Mouse (Mus musculus) brain, embryonic 18.5 days (tissue): Measurements from ENCODE around the gene Cd2bp2.
A peak's percentile ranks its signal among the peaks of the same experiment; 100 is the strongest.

Experiments
- DNase-seq: peaks from one replicate; pipeline ENCODE4 v3.0.0-alpha.2; 2012; ENCODE audit warnings: low read depth, low spot score

The Cd2bp2 gene

DNA sequence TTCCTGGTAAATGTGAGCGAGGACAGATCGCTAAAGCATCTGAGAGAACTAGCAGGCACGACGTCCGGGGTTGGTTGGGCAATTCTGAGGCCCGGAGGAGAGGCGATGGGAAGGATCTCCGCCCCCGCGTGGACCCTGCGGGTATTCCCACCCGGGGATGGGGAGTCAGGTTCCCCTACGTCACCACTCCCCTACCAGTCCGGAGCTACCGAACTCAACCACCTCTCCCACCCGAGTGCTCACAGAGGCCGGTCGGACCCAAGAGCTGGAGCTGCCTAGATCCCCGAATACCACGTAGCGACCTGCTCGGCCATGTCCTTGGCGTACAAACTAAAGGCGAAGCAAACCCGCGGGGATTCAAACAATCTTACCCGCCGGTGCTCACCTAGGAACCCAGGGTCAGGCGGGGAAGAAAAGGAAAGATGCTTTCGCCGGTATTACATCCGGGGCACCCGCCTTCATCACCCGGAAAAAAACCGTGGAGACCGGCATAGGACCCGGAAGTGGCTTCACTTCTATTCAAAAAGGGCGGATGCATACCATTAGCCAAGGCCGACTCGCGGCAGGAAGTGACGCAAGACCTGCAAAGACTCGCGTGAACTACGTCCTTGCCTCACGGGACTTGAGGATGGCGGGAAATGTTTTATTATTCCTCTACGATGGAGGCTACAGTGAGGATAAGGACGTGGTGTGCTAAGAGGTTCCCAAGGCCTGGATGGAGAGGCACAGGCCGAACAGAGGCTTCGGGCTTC, at the start of gene Cd2bp2:
TSS of gene Cd2bp2 (minus strand) at position 507 of the 752 bp plus-strand sequence.
- DNase-seq = peak; percentile 97

DNA sequence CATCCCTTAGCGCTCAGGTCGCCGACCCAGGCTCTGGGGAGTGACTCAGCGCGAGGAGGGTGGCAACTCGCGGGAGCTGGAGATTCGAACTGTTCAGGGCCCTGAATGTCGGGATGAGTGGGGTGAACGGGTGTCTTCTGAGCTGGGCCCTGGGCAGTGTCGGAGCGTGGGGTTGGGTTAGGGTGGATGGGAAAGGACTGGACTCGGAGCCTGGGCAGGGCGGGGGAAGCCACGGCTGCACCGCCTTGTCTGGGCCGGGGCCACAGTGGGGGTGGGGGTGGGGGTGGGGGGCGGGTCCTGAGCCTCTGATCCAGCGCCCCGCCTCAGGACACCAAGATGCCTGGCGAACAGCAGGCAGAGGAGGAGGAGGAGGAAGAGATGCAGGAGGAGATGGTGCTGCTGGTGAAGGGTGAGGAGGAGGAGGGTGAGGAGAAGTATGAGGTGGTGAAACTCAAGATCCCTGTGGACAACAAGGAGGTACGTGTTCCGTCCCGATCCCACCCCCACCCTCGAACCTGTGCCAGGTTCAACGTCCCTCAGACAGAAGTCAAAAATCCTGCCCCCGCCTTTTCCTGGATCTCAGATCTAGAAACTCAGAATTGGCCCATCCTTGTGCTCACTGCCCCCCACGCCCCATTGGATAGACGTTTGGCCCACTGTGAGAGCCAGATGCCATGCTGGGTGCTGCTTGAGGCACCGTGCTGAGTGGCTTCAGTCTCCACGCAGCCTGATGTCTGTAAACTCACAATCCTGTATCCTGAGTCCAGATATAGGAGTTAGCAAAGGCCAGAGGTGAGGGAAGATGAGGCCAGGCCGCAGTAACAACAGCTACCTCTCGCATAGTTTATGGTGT, 49.0 kb upstream of the Cd2bp2 start:
- DNase-seq = no peak

DNA sequence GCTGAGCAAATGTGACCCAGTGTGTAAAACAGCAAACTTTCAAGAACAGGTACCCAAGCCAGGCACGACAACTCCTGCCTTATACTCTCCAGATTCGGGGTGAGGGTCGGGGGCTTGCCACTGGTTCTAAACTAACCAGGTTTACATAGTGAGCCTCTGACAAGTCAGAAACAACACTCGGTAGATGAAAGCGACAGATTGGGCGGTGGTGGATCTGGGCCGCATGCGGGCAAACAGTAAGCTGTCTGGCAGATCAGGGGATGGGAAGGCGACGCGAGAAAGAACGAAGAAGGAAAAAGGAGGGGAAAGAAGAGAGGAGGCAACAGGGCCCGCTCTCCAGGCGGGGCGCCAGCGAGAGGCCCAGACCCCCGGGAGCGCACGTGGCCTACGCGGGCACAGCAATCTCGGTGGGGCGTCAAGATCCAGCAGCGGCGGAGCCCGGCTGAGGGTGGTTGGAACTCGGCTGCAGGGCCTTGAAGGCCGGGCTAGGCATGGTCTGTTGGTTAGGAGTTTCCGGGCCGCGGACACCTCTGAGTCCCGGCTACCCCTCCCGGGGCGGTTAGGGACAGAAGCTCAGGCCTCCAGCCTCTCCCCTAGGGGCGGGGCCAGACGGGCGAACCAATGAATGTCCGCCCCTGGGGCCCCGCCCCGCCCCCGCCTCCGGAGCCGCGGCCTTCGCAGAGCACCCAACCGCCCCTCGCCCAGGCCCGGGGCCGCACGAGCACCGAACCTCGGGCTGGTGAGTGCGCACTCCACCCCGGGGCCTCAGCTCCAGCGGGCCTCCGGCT, 48.2 kb upstream of the Cd2bp2 start, which contains the start of gene Zfp771:
TSS of gene Zfp771 (plus strand) at position 405 of the 788 bp plus-strand sequence.
- peak; percentile 84 for DNase-seq

DNA sequence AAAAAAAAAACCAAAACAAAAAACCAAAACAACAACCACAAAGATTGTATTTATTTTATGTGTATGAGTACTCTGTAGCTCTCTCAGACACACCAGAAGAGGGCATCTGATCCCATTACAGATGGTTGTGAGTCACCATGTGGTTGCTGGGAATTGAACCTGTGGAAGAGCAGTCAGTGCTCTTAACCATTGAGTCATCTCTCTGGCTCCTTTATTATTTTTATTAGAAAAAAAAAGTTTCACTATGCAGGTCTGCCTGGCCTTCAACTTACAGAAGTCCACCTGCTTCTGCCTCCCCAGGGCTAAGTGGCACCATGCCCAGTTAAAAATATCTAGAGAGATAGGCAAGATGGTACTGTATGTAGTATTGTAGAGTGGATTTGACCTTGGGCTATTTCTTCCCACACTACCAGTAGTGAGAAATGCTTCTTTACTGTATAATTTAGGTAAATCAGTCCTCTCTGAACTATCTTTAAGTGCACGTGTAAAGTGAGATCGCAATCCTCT, 47.6 kb upstream of the Cd2bp2 start:
- no peak for DNase-seq

DNA sequence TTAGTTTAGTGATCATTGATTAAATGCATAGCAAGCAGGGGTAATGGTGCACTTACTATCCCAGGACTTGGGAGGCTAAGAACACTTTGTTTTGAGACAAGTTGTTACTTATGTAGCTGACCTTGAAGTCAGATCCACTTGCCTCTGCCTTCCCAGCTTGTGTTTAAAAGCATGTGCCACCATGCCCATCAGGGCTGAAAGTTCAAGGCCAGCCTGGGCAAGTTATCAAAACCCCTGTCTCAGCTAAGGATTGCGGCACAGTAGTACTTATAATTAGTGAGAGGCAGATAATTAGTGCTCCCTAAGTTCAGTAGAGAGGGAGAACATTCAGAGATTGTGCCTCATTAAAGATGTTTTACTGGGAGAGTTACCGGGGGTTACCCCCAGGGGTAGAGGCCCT, 38.9 kb upstream of the Cd2bp2 start:
- DNase-seq = no peak

DNA sequence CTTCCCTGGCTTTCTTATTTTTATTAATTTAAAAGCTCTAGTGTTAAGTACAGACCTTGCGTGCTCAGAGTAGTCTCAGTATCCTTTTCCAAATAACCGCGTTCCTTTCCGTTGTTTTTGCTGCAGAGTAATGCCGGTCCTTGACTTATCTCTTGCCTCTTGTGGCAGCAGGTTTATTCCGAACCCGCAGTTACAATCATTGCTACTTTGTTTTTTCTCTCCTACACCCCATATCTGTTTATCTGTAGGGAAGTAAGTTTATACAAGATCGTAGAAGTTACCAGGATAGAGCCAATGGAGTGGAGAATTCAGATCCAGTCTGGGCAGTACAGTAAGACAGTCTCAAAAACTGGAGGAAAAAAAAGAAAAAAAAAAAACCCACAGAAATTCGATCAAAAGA, 37.9 kb upstream of the Cd2bp2 start:
- no peak for DNase-seq

DNA sequence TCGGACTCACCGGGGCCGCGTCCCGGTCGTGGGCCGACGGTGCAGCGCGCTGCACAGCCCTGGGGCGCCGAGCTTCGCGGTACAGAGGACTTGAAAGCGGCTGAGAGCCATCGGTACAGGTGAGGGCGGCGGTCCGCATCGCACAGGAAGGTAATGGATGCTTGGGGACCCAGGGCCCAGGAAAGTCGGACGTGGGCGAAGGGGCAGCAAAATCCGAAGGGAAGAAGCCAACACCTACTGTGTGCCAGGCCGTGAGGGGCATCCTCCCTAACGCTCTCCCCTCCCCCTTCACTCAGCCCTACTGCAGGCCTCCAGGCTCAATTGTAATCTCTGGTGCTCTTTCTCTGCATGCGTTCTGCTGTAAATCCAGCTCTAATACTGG, 37.5 kb upstream of the Cd2bp2 start:
- no peak for DNase-seq

DNA sequence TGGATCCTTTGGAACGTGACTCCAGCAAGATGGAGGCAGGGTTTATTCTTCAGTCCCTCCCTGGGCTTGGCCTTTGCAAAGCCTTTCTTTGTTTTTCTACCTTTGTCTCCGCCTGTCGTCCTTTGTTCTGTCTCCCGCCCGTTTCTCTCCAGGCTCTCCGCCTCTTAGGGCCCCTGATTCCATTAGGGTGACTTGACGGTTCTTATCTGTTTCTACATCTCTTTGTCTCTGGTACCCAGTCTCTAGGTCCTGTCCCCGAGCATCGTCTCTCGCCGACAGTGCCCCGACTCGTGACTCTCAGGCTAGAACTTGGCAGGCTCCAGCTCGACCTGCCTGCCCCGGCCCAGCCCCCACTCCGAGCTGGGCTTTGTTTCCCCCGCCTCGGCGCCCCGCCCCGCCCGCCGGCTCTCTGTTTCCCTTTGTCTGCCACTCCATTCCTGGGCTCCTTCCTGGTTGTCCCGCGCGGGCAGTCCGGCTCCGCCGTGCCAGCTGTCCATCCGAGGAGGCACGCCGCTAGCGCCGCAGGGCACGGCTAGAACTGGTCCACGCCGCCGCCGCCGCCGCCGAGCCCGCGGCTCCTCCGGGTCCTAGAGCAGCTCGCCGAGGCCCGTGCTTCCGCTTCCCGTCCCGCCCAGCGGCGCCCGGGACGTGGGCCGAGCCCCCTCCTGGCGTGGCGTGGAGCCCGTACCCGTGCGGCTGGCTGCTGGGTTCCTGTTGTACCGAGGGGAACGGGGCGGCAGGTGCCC, 36.9 kb upstream of the Cd2bp2 start, which contains the start of the genes Zfp553 and Sept1:
TSS of gene Zfp553 (plus strand) at position 440 of the 746 bp plus-strand sequence.
TSS of gene Sept1 (minus strand) at position 509 of the 746 bp plus-strand sequence.
- DNase-seq = no peak

DNA sequence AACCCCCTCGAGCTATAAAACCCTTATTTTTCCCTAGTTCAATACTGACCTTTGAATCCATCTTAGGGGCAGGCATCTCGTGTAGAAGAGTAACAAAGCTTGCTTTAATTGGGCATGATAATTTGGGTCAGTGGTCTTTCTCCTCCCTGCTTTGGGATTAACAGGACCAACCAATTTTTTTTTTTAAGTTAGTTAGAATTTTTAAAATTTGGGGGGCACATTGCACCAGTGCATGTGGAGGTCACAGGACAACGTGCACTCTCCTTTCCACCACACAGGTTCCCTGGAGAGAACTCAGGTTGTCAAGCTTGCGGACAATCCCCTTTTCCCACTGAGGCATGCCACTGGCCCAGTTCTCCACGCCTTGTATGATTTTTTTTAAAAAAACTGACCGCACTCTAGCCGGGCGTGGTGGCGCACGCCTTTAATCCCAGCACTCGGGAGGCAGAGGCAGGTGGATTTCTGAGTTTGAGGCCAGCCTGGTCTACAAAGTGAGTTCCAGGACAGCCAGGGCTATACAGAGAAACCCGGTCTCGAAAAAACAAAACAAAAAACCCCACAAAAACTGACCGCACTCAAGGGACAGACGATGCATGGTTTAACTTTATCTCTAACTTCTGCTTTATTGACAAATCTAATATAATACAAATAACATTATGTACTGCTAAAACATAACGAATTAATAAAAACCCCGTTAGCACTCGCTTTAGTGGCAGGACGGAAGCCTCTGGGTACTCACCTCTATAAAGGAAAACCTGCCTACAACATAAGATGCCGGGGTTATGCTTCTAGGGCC, 36.2 kb upstream of the Cd2bp2 start:
- DNase-seq = no peak

DNA sequence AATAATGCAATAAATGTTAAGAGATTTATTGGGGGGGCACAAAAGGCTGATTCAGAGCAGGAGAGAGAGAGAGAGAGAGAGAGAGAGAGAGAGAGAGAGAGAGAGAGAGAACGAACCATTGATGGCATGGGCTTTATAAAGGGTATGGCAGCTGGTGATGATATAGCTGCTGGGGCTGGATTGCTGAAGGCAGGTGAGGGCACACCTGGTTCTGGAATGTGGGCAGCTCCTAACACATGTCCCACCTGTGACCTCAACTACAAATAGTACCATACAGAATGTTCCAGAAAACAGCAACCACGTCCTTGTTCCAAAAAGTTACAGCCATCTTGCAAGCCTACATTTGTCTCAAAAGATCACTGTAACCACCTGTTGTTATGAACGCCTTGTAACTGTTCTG, 35.5 kb upstream of the Cd2bp2 start:
- no peak for DNase-seq

DNA sequence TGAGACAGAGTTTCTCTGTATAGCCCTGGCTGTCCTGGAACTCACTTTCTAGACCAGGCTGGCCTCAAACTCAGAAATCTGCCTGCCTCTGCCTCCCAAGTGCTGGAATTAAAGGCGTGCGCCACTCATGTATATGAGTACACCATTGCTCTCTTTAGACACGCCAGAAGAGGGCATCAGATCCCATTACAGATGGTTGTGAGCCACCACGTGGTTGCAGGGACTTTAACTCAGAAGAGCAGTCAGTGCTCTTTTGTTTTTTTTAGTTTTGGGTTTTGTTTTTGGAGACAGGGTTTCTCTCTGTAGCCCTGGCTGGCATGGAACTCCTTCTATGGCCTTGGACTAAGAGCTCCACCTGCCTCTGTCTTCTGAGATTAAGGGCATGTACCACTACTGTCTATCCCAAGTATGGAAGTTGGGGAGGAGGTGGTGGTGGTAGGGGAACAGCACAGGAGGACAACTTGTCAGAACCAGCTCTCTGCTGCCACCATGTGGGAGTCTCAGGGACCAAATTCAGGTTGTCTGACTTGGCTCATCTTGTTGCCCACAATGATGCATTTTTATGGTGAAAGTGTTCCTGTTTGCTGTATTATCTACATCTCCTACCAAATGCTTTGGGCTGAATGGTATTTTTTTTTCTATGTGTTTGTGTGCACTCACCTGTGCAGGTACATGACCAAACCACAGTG, 32.9 kb upstream of the Cd2bp2 start:
- no peak for DNase-seq

DNA sequence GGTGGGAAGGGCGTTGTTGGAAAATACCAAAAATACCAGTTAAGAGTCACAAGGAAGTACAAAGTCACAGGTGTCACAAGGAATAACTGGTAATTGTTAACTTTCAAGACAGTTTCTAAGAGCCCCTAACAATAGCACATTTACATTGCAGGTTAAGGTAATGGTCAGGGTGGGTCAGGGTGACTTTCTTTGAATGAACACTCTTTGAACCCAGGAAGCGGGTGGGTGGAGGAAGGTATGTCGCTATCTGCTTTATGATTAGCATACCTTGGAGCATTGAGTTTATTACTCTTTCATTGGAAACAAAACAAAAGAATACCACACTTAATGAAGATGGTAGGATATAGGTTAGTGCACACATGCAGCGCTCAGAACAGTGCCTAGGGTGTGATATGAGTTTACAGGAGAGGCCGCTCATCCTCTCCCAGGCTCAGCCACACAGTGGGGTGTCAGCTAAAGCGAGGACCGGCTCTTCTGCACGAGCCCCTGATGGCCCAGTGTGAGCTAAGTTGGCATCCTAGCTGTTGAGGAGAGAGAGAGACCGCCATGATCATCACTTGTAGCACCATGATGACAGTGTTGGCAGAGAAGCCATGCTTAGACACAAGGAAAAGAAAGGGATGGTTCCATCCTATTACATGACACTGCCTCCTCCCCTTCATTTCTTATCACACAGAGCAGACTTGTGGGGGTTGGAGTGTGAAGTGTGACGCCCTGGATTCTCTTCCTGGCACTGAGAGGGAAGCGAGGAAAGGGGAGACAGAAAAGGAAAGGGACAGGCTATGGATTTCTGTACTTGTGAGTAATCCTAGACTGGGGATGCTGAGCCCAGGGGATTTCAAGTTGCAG, 29.5 kb upstream of the Cd2bp2 start:
- DNase-seq = no peak

DNA sequence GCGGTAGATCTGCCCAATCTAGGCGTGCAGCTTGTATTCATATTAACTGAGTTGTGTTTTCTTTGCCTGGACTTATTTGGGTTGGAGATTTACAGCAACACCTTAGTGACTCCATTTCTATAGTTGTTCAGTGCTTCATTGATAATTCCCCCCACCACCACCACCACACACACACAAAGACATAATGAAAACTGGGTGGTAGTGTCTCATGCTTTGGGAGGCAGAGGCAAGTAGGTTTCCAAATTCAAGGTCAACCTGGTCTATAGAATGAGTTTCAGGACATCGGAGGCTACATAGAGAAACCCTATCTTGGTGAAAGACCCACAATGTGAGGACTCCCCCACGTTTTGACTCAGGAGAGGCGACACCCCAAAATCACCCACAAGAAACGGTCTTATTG, 28.8 kb upstream of the Cd2bp2 start:
- DNase-seq = no peak

DNA sequence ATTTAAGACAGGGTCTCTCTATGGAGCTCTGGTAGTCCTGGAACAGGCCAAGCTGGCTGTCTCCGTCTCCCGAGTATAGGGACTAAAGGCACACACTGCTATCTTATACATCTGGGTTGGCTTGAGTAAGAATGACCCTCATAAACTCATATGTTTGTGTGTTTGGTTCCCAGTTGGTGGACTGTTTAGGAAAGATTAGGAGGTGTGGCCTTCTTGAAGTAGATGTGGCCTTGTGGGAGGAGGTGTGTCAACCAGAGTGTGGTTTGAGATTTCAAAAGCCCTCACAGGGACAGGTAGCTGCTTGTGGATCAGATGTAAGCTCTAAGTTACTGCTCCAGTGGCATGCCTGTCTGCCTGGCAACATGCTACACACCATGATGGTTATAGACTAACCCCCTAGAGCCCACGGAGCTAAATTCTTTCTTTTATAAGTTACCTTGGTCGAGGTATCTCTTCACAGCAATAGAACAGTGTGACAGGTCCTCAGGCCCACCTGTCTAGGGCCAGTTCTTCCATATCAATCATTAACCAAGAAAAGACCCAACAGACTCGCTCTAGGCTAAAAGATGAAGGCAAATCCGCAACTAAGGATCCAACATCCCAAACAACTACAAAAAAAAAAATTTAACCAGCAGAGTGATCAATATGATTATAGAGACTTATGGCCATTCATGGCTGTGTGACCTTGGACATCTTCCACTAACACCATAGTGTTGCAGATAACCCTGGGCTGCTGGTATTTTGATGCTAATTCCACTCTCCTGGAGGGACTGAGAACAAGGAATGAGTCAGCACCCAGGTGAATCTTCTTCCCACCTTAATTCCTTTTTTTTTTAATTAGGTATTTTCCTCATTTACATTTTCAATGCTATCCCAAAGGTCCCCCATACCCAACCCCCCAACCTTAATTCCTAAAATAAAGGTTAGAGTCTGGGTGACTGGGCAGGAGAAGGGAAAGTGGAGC, 27.9 kb upstream of the Cd2bp2 start:
- no peak for DNase-seq

DNA sequence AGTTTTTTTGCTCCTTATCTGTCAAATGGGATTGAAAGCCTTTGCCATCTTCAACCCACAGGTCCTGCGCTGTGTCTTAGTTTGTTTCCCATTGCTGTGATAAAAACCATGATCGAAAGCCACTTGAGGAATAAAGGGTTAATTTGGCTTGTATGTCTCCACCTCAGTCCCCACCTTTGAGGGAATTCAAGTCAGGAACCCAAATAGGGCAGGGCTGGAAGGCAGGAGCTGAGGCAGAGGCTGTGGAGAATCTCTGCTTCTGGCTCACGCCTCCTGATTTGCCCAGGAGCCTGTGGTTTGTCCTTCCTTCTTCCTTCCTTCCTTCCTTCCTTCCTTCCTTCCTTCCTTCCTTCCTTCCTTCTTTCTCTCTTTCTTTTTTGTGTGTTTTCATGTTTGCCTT, 27.3 kb upstream of the Cd2bp2 start:
- no peak for DNase-seq

DNA sequence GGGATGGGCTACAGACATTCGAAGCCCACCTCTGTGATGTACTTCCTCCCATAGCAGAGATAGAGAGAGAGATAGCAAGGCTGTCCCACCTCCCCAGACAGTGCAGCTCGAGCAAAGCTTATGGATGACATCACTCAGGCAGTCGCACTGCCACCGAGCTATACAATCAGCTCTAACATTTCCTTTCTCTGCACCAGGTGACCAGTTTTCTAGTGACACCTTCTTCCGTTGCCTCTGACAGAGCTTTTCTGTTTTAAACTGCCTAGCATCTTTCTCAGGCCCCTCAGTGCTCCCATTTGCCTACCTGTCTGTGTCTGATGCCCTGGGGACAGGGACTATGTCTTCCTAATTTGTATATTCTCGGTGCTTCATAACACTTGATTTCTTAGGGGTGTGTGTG, 24.6 kb upstream of the Cd2bp2 start:
- no peak for DNase-seq

DNA sequence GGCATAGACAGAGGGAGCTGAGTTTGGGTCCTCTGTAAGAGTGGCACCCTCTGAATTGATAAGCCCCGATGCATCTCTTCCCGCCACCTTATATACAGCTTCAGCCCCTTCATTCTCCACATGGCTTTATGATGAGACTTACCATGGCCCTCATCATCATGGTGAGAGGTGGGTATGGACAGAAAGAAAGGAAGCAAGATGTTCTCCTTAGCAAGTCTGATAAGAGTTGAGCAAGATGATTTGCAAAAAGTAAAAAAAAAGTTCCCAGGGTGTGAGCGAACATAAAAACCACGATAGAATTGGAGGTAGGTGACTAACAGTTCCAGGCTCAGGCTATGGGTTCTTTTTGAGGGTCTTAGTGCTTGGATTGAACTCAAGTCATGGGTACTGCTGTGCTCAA, 22.8 kb upstream of the Cd2bp2 start:
- DNase-seq = no peak
